Mouse (Mus musculus) kidney, postnatal 0 days (tissue): Measurements from ENCODE around the gene Morc1. TPM values are rescaled to one million over a fixed set of nuclear protein-coding genes. Genes with fewer than 3 reads are reported as not detected.

Source experiments
- ATAC-seq: fragments of 200-750 bp; cut with Nextera tagmentation; replicated peaks from 2 replicates; pipeline ENCODE4 v1.8.0; 2017; ENCODE audit warnings: low read depth, moderate number of reproducible peaks, moderate TSS enrichment, moderate library complexity; ENCODE audit not compliant: low FRiP score
- DNase-seq: peaks from one replicate; pipeline ENCODE4 v3.0.0-alpha.2; 2016; ENCODE audit warnings: low spot score
- H3K27ac ChIP-seq: fragments of 300-500 bp; sonication (generic); 2 replicates; pipeline ENCODE4 v1.5.1; 2014; ENCODE audit warnings: mild to moderate bottlenecking
- H3K27me3 ChIP-seq: fragments of 300-500 bp; sonication (generic); 2 replicates; pipeline ENCODE4 v1.6.1; 2014; ENCODE audit warnings: low read length, mixed read lengths; ENCODE audit not compliant: insufficient read depth
- H3K36me3 ChIP-seq: fragments of 300-500 bp; sonication (generic); 2 replicates; pipeline ENCODE4 v1.6.1; 2014; ENCODE audit warnings: low read length, mixed read lengths; ENCODE audit not compliant: insufficient read depth
- H3K4me1 ChIP-seq: fragments of 300-500 bp; sonication (generic); replicated peaks from 2 replicates; pipeline ENCODE4 v1.6.1; 2014; ENCODE audit warnings: antibody characterized with exemption, low read length, mixed read lengths; ENCODE audit not compliant: insufficient read depth
- H3K4me2 ChIP-seq: fragments of 300-500 bp; sonication (generic); 2 replicates; pipeline ENCODE4 v1.6.1; 2014; ENCODE audit warnings: mild to moderate bottlenecking, low read length, moderate library complexity, mixed read lengths
- H3K4me3 ChIP-seq: fragments of 300-500 bp; sonication (generic); replicated peaks from 2 replicates; pipeline ENCODE4 v1.5.1; 2014; ENCODE audit warnings: low read depth, low read length
- H3K9ac ChIP-seq: fragments of 300-500 bp; sonication (generic); 2 replicates; pipeline ENCODE4 v1.6.1; 2014; ENCODE audit warnings: low read depth, low read length
- H3K9me3 ChIP-seq: fragments of 300-500 bp; sonication (generic); replicated peaks from 2 replicates; pipeline ENCODE4 v1.6.1; 2016; ENCODE audit warnings: low read length, inconsistent platforms, mixed read lengths
- CTCF ChIP-seq: IDR thresholded peaks from 2 replicates; pipeline ENCODE4 v1.5.1; 2016; ENCODE audit warnings: antibody characterized with exemption, low read depth, mild to moderate bottlenecking, moderate library complexity
- WGBS: fragments of 180-500 bp; shearing (Covaris S2); extraction: QIAGEN DNeasy Blood & Tissue Kit; methylation state at CpG from one replicate; pipeline ENCODE4 v1.1.7; 2014; 5-methylcytosine and 5-hydroxymethylcytosine counted together
- polyA plus RNA-seq: library from polyadenylated mRNA; unstranded; fragments of >200 nt; fragmentation: Nextera tagmentation; extraction: Ambion mirVana; gene quantifications from 2 replicates; pipeline ENCODE4 v1.2.1, GENCODE M21; 2015

The Morc1 gene
- polyA plus RNA-seq, 1 experiment from 2014 or later: 0.08 TPM

DNA sequence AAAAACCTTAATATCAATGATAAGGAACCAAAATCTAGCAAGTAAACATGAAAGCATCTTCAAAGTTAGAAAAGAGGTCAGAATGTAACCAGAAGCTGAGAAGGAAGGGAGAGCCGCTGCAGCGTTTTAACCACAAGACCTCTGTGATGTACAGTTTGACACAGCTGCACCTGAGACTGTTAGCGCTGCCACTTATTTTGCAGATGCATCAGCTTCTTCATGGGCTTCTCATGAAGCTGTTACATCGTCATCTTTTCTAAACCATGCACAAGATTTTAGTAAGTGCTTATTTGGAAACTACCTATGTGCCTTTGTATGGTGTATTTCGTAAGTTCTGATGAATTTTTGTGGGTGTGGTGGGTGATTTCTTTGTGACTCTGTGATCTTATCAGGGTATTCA is 163.4 kb downstream of the Morc1 start:
- H3K9ac ChIP-seq: no peak overlapping the region
- no peak for TF ChIP-seq CTCF
- H3K4me1 ChIP-seq: no peaks in the 10 kb centered on the region
- ATAC-seq: no peak
- H3K27me3 ChIP-seq: no peaks in the 10 kb centered on the region
- H3K4me2 ChIP-seq: no peak overlapping the region
- no peak overlapping the region for H3K27ac ChIP-seq
- no peak for DNase-seq
- no peaks in the 10 kb centered on the region for H3K9me3 ChIP-seq
- no peaks in the 10 kb centered on the region for H3K36me3 ChIP-seq
- no peak overlapping the region for H3K4me3 ChIP-seq
- 88% methylated on average over 5 of the region's 5 CpGs for WGBS

DNA sequence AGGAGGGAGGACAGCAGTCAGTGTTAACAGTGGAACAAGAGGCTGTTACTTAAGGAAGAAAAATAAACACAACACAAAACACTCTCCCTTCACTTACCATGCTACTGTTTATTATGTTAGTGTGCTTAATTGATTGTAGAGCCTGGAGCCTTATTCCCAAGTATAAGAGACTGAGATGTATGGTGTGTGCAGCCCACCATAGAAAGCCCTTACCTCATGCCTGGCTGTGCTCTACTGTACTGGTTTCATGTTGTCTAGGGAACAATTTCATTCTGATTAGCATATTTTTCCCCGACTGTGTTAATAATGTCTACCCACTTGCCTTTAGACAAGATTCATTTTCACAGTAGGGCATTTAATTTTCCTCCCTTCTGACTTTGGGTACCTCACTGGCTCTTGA is 164.2 kb downstream of the Morc1 start:
- Histone ChIP-seq H3K4me1 (no peaks in the 10 kb centered on the region), H3K27ac (no peak overlapping the region), H3K9ac (no peak overlapping the region), H3K36me3 (no peaks in the 10 kb centered on the region), H3K4me3 (no peak overlapping the region), H3K9me3 (no peaks in the 10 kb centered on the region), H3K27me3 (no peaks in the 10 kb centered on the region), H3K4me2 (no peak overlapping the region)
- WGBS: 68% methylated on average over 1 of the region's 1 CpGs
- TF ChIP-seq CTCF: no peak
- DNase-seq (no peak), ATAC-seq (no peak)

DNA sequence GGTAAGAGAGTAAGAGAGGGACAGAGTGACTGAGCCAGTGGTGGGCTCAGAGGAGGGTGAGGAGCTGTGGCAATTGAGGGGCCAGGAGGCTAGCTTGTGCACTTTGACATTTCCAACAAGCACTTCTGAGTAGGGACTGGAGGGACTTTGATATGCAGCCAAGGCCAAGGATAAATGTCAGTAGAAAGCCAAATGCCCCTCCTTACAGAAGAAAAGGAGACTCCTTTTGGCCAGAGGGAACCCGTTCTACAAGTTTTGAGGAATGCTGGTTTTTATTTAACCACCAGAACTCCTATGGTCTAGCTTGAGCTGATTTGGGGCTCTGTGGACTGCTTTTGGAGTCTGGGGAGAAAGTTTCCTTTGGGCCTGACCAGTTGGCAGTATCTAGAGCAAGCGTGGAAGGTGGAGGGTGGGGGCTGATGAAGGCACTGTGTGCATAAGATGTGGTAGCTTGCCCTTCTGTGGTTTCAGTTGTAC is 172.7 kb downstream of the Morc1 start:
- Histone ChIP-seq H3K36me3 (no peaks in the 10 kb centered on the region), H3K4me1 (no peaks in the 10 kb centered on the region), H3K27ac (0 out of 2 replicates have a peak overlapping the region, but pooled peaks have one; percentile 42), H3K27me3 (no peaks in the 10 kb centered on the region), H3K4me3 (no peak overlapping the region), H3K4me2 (no peak overlapping the region), H3K9ac (no peak overlapping the region), H3K9me3 (no peaks in the 10 kb centered on the region)
- no peak for TF ChIP-seq CTCF
- 66% methylated on average over 2 of the region's 2 CpGs for WGBS
- DNase-seq (peak; percentile 12), ATAC-seq (no peak; the same call in 1 of the 2 replicates)

DNA sequence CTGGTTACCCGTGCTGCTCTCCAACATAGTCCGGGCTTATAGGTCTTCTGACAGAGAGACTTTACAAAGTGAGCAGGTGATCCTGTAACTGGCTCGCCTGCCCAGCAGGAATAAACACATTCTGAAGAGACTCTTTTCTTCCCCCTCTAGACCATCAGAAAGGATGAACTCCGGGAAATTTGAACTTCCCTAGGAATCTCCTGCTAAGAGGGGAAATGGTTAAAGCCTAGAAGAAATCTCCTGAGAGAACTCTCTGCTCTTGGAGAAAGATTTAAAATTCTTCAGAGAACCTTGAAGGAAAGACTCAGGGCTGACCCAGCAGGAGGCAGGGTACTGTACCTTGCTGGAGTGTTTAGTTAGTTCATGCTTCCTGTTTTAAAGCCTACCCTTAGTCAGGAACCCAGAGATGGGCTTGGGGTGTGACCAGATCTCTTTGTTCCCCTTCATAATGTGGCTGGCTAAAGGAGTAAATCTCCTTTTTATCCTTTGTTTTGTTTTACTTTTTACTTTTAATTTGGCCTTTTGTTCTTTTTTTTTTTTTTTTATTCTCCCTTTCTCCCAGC is 175.5 kb downstream of the Morc1 start:
- Histone ChIP-seq H3K9me3 (no peaks in the 10 kb centered on the region), H3K36me3 (no peaks in the 10 kb centered on the region), H3K27ac (no peak overlapping the region), H3K27me3 (no peaks in the 10 kb centered on the region), H3K4me2 (no peak overlapping the region), H3K4me1 (no peaks in the 10 kb centered on the region), H3K4me3 (no peak overlapping the region), H3K9ac (no peak overlapping the region)
- 68% methylated on average over 4 of the region's 4 CpGs for WGBS
- ATAC-seq (no peak), DNase-seq (no peak)
- TF ChIP-seq CTCF: no peak

DNA sequence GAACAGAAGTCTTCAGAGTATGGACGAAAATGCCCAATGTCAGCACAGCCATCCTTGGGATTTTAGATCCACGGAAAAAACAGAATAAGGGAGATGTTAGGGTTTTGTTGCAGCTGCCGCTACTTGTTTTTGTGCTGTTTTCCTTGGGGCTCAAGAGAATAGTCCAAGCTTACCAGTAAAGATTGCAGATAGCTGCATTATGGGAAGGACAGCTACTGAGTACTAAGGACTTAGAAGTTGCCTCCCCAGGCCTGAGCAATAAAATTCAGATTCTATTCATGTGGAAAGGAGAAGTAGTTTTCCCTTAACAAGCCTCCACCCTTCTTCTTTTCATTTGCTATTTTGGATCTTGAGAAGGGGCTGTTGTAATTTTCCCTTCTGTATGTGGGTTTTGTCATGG is 177.2 kb downstream of the Morc1 start:
- H3K36me3 ChIP-seq: no peaks in the 10 kb centered on the region
- ATAC-seq (no peak), DNase-seq (no peak)
- no peak overlapping the region for H3K9ac ChIP-seq
- H3K27ac ChIP-seq: no peak overlapping the region
- H3K9me3 ChIP-seq: no peaks in the 10 kb centered on the region
- WGBS: 85% methylated on average over 3 of the region's 3 CpGs
- no peaks in the 10 kb centered on the region for H3K27me3 ChIP-seq
- no peak for TF ChIP-seq CTCF
- no peak overlapping the region for H3K4me2 ChIP-seq
- no peak overlapping the region for H3K4me3 ChIP-seq
- H3K4me1 ChIP-seq: no peaks in the 10 kb centered on the region

DNA sequence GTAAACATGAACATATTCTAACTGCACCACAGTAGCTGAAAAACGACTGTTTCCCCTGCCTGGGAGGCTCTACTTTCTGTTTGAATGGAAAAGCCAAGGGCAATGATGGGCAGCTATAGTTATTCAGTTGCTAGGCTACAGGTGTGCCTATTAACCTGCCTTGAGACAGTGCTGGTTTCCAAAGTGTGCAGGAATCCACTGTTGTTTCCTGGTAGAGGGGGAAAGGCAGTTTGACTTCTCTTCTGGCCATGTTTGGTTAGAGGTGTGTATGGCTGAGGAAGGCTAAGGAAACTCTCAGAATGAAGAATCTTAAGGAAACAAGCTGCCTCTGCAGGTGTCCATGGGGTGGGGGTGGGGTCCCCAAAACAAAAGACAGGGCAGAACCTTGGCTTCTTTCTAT is 179.8 kb downstream of the Morc1 start:
- Histone ChIP-seq H3K4me1 (no peaks in the 10 kb centered on the region), H3K36me3 (no peaks in the 10 kb centered on the region), H3K9ac (no peak overlapping the region), H3K27ac (no peak overlapping the region), H3K9me3 (no peaks in the 10 kb centered on the region), H3K4me2 (no peak overlapping the region), H3K27me3 (no peaks in the 10 kb centered on the region), H3K4me3 (no peak overlapping the region)
- ATAC-seq (no peak), DNase-seq (no peak)
- whole genome bisulfite sequencing: 55% methylated on average over 1 of the region's 1 CpGs
- no peak for TF ChIP-seq CTCF

DNA sequence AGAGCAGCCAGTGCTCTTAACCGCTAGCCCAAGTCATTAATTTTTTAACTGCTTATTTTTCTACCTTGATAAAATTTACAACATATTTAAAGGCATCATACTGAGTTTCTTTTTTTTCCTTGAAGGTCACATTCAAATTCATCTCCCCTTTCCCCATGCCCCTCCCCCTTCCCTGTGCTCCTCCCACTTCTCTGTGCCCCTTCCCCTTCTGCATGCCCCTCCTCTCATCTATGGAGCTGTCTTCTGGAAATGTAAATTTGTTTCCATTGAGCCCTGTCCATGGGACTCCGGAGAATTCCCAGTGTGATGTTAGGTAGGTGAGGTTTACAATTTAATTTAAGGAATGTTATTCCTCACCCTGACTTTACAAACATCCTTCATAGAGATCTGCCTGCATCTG is 180.4 kb downstream of the Morc1 start:
- Histone ChIP-seq H3K9ac (no peak overlapping the region), H3K36me3 (no peaks in the 10 kb centered on the region), H3K27me3 (no peaks in the 10 kb centered on the region), H3K4me2 (no peak overlapping the region), H3K4me1 (no peaks in the 10 kb centered on the region), H3K4me3 (no peak overlapping the region), H3K9me3 (no peaks in the 10 kb centered on the region), H3K27ac (no peak overlapping the region)
- WGBS: 61% methylated on average over 2 of the region's 2 CpGs
- no peak for DNase-seq
- TF ChIP-seq CTCF: no peak
- no peak for ATAC-seq
